Mouse (Mus musculus): ENCODE data around the gene Vat1.

DNA sequence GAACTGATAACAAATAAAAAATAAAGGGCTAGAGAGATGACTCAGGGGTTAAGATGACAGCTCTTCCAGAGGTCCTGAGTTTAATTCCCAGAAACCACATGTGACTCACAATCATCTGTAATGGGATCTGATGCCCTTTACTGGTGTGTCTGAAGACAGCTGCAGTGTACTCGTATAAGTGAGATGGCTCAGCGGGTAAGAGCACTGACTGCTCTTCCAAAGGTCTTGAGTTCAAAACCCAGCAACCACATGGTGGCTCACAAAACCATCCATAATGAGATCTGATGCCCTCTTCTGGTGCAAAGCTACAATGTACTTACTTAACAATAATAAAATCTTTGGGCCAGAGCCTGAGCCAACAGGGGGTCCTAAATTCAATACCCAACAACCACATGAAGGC lies 50.7 kb downstream of the Vat1 start:
- TF ChIP-seq TCF3 (IDR thresholded peaks at IDR 0.05; ENCODE audit: insufficient read length, low read depth) (no peak), POLR2A (IDR thresholded peaks at IDR 0.05; ENCODE audit: insufficient read length, low read depth) (no peak), CEBPB (IDR thresholded peaks at IDR 0.05; ENCODE audit: insufficient read depth, poor library complexity, severe bottlenecking) (no peak)

Measured in myocyte (in vitro differentiated cells).